Mouse (Mus musculus): Measurements from ENCODE around the gene Myom1.

Gene Myom1

DNA sequence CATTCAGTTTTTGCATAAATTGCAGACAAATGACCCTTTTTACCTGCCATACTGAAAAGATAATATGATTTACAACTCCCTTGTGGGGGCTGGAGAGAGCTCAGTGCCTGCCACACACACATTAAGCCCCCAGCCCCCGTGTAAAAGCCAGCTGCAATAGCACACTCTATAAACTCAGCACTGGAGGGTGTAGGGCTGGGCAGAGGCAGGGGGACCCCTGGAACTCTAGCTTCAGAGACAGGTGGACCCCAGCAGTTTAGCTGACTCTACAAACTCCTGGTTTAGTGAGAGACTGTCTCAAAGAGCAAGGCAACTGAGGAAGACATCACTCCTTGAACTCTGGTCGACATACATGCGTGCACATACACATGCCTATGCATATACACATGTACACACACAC, 55.3 kb downstream of the Myom1 start:
- DNase-seq (ENCODE audit: low read depth, low spot score), result no peak

DNA sequence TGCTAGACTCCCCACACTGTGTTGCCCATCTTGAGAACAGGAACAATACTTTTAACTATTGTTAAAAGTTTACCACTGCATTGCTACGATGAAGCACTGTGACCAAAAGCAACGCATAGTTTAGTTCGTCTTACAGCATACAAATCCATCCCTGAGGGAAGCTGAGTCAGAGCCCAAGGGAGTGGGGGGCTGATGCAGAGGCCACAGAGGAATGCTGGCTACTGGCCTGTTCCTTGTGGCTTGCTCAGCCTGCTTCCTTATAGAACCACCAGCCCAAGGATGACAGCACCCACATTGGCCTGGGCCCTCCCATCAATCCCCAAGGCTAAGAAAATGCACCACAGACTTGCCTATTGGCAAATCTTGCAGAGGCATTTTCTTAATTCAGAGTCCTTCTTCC, 56.8 kb downstream of the Myom1 start:
- no peak for DNase-seq (ENCODE audit: low read depth, low spot score)

DNA sequence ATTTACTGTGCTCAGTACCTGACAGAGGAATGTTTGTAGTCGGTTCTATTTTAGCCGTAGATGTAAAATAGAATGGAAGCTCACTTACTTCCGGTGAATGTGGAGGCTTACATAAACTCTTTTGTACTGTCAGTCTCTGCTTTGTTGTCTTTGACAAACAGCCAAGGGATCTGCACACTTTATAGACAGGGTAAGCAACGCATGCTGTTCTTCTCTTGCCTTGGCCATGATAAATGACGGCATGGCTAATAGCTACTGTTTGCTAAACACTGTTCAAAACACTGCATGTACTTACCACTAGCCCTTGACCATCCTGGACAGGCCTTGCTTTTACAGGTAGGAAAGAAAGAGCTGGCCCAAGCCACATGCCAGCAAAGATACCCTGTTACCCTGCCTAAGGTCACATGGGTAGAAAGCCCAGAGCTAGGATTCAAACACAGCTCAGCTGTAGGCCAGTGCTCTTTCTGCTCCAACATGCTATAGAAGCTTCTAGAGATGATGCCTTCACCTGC, 59.7 kb downstream of the Myom1 start:
- no peak for DNase-seq (ENCODE audit: low read depth, low spot score)

DNA sequence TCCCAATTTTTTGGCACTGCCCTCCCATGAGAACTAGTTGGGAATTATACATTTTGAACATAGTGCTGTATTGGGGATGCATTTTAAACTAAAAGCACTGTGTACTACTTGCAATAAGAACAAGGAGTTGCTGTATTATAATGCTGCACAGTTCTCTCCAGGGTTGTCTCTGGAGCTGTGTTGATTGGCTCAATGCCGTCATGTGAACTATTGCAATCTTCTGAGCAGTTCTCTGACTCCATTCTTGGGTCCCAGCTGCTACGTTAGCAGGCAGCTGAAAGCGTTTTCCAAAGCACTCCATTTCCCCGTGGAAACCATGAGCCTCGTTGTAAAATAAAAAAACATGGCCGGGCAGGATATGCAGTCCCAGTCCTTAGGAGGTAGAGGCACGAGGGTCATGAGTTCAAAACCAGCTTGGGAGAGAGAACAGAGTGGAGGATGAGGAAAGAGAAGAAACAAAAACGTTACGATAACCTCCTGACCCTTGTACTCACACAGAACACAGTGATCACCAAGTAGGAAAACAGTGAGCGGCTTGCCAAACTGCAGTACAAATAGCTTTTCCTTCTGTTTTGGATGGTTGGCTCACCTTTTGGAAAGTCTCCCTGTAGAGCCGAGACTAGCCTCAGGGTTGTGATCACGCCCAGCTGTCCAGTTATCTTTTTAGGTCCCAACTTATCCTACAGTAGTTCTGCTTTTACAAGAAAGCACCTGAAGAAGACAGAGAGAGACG, 60.6 kb downstream of the Myom1 start:
- DNase-seq (ENCODE audit: low read depth, low spot score), result no peak

DNA sequence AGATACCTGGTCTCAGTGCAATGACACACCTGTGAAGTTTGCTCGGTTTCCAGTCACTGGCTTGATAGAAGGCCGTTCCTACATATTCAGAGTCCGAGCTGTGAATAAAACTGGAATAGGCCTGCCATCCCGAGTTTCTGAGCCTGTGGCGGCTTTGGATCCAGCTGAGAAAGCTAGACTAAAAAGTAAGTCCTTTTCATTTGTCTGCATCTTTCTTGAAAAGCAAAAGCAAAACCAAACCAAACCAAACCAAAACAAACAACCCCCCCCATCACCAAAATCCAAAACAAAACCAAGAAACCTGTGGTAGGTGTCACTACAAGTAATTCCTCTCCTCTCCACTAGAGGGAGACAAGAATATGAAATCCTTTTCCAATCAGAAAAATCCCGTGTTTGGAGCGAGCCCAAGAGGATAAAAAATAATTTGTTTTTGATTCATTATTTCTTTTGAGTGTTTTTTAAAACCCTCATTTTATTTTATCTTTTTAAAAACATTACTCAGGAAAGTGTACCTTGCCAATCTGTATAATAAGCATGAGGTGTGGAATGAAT, 62.1 kb downstream of the Myom1 start:
- DNase-seq (ENCODE audit: low read depth, low spot score), result no peak

DNA sequence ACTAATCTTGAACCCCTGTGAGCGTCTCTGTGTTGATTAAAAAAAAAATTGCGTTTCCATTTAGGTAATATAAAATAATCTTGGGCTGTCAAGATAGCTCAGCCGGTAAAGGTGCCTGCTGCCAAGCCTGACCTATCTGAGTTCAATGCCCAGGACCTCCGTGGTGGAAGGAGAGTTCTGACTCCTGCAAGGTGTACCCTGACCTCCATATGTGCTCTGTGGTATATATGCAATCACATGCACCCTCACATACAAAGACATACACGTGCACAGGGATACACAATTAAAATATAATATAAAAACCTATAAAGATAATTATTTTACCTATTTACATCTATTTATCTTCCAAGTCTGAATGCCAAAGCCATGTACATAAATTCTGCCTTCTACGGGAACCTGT, 62.7 kb downstream of the Myom1 start:
- no peak for DNase-seq (ENCODE audit: low read depth, low spot score)

DNA sequence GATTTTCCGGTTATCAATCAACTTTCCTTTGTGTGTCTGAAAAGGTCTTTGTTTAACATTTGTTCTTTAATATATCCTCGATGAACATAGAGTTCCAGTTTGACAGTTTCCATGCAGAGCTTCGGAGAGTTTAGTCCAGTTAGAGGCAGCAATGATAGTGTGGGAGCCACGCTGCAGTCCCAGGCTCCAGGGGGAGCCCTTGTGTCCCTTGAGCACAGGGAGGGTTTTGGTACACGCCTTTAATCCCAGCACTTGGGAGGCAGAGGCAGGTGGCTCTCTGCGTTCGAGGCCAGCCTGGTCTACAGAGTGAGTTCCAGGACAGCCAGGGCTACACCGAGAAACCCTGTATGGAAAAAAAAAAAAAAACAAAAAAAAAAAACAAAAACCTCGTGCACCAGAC, 66.7 kb downstream of the Myom1 start:
- no peak for DNase-seq (ENCODE audit: low read depth, low spot score)

DNA sequence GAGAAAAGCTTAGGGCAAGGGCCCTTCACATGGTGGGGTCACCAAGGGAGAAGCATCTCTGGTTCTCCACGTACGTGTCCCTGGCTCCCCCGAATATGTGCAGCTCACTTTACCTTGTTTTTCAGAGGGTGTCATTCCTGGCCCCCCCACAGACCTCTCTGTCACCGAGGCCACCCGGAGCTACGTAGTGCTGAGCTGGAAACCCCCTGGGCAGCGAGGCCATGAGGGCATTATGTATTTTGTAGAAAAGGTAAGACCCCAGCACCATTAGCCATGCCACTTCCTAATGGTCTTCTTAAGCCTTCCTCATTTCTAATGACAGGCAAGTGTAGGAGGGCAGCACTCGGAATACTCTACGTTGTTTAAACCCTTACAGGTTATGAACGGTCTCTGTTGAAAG, 69.5 kb downstream of the Myom1 start:
- DNase-seq (ENCODE audit: low read depth, low spot score), result no peak

DNA sequence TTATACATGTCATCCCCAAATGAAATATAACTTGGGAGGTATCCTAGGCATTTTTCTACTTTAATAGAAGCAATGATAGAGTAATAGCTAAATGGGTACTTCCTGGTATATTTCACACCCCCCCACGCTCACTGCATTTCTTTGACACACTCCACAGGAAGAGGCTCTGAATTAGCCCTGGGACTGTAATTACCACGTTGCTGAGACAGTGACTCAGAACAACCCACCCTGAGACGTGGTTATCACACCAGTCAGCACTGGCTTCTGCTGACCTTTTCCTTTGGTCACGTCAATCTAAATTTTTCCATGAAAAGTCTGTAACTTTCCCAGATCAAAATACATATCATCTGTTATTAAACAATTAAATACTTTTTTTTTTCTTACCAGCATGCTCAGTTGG, 72.0 kb downstream of the Myom1 start:
- no peak for DNase-seq (ENCODE audit: low read depth, low spot score)

DNA sequence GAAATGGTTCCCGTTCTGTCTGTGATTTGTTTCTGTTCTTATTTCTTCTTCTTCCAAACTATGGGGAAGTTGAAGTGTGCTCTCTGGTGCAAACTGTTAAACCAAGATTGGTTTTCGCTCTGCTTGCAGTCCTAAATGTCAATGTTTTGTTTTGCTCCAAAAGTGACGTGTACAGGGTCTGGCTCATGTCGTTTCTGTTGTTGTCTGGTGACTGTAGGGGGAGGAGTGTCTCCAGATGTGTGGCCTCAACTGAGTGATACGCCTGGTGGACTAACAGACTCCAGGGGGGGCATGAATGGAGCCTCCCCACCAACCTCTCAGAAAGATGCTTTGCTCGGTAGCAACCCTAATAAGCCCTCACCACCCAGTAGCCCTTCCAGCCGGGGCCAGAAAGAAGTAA, 79.6 kb downstream of the Myom1 start:
- no peak for DNase-seq (ENCODE audit: low read depth, low spot score)

DNA sequence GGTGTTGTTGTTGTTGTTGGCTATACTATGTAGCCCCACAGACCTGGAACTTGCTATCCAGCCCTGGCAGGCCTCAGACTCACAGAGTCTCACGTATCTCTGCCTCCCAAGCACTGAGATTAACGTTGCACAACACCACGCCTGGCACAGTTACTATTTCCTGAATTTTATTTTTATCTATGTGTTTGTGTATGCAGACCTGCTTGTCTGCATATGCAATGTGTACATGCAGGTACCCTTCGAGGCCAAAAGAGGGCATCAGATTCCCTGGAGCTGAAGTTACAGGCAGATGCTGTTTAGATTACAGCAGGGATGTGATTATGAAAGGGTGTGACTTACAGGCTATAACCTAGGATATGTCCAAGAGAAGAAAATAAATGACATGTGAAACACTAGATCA, 84.5 kb downstream of the Myom1 start:
- no peak for DNase-seq (ENCODE audit: low read depth, low spot score)

DNA sequence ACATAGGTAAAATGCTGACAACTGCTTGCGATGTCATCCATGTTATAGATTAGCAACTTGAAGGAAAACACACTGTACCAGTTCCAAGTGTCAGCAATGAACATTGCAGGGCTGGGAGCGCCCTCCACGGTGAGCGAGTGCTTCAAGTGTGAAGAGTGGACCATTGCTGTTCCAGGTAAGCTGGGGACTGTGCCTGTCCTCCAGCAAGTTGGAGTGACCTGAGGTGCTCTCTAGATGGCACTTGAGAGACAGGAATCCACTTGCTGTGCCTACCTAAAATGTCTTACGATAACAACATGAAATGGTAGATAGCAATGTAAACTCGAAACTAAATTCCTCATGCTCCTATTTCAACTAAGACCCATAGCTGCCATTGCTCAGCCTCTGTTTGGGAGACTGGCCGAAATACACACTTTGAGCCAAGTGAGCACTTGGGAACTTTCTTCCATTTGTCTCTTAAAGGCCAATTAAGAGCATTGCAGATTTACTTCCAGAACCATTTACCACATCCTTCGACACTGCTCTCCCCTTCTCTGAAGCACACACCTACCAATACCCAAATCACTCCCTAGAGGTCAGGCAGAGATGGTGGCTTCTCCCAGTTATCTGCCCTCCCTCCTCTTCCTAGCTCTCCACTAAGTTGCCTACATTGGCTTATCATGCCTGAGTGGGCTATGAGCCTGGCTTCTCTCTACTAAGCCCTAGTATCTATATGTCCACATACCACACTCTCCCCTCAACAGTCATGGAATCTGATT, 85.1 kb downstream of the Myom1 start:
- no peak for DNase-seq (ENCODE audit: low read depth, low spot score)

DNA sequence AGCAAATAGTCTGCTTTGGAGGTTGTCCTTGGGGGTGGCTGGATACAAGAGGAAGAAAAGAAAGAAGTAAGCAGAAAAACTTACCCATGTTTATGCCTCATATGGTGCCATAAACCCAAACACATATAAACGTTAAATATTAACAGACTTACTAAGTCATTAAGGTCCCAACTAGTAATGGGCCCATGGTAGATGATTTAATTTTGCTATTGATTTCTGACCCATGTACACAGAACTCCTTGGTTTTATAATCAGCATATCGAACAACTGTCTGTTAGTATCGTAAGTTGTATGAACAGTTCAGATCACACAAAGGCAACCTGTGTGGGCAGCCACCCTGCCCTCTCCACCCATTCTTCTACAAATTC, 85.7 kb downstream of the Myom1 start:
- no peak for DNase-seq (ENCODE audit: low read depth, low spot score)

DNA sequence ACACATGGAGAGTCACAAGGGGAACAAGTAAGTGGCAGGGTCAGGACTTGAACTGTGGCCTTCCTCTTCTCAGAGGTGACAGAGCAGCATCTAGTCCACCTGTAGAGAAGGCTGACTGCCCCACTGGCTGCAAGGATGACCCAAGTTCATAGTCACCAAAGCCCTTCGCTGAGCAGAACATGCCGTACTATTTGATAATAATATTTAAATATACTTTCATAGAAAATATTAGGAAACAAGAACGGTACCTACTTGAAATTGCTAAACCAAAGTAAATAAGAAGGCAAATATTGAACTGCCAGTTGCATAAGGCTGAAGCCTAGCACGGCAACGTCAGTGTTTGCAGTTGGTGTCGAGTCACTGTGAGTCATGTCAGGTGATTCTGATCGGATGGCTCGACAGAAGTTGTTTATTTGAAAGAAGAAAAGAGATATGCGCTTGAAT, 86.6 kb downstream of the Myom1 start:
- DNase-seq (ENCODE audit: low read depth, low spot score), result no peak

DNA sequence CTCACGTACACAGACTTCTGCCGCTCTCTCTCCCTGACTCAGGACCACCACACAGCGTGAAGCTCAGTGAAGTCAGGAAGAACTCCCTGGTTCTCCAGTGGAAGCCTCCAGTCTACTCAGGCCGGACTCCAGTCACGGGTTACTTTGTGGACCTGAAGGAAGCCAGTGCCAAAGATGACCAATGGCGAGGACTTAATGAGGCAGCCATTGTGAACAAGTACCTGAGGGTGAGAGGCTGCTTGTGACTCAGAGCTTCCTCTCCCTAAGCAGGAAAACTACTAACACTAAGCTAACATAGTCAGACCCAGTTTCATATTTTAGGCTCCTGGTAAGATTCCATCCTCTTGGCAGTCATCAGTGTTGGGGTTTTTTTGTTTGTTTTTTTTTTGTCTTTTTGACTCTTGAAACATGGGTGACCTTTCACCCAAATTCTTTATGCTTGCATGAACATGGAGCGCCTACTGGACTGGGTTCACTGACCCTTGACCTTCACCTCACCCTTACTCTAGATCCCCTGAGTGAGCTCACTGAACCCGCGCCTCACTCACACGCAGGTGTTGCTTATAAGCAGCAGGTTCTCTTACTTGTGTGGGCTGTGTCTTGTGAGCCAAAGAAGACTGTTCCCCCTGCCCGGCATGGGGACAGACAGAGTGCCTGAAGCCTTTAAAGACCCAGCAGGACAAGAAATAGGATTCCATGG, 87.5 kb downstream of the Myom1 start:
- DNase-seq (ENCODE audit: low read depth, low spot score), result no peak

DNA sequence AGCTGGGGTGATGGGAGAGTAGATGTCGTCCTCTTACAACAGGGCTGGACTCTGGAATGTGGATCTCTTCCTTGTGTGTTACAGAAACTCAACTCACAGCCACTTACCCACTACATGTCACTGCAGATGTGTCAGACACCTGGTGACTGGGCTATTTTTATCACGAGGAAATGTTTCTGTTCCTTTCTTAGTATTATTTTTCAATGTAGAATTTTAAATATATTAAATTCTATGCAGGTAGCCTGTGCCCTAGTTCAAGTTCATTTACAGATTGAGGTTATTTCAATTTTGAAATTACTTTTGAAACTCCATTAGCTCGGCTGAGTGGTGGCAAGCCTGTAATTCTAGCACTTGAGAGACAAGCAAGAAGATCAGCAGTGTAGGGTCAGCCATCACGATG, 88.6 kb downstream of the Myom1 start:
- DNase-seq (ENCODE audit: low read depth, low spot score), result no peak

DNA sequence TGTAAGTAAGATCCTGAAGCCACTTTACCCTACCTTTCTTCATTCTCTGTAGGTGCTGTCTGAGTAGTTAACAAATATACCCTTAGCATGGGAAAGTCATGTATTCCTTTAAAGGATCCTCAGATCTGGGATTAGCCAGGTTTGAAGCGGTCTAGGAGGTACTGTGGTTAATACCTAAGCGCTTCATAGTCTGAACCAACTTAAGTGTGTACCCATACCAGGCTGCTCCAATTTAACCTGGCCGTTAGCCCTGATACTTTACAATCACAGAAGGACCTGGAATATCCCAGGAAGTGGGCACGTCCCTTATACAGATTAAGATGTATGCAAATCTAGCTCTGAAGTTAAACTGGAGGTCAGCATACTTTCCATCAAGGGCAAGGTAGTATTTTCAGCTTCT, 89.9 kb downstream of the Myom1 start:
- no peak for DNase-seq (ENCODE audit: low read depth, low spot score)

DNA sequence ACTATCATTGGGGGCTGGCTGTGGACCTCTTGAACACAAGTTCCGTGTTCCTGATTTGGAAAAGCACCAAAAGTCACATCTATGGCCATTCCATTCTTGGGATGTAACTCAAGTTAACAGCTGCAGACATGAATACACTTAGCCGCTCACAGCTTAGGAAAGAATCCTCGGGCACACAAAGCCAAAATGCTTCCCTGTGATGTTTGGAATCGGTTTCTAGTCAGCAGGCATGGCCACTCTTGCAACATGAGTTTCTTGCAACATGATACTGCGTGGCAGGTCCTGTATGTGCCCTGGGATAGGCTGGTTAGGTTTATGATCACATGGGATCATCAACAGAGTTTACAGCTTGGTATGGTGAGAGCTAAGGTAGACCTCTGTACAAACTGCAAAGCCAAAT, 91.4 kb downstream of the Myom1 start:
- DNase-seq (ENCODE audit: low read depth, low spot score), result no peak

DNA sequence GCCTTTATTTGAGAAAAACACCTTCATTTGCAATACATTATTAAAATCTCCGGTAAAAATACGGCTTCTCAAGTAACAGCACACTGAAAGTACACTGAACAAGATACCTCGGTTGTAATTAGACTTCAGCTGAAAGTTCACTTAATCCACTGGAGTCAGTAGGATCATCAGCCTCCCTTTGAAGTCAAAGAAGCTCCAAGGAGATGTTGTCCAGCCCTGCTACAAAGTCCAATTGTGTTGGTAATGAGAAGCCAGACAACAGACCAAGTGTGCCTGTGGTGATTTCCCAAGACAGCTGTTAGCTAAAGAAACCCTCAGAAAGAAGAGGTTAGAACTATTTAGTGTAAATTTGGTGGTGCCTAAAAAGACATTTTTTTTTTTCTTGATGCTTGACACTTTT, 92.0 kb downstream of the Myom1 start:
- DNase-seq (ENCODE audit: low read depth, low spot score), result no peak

DNA sequence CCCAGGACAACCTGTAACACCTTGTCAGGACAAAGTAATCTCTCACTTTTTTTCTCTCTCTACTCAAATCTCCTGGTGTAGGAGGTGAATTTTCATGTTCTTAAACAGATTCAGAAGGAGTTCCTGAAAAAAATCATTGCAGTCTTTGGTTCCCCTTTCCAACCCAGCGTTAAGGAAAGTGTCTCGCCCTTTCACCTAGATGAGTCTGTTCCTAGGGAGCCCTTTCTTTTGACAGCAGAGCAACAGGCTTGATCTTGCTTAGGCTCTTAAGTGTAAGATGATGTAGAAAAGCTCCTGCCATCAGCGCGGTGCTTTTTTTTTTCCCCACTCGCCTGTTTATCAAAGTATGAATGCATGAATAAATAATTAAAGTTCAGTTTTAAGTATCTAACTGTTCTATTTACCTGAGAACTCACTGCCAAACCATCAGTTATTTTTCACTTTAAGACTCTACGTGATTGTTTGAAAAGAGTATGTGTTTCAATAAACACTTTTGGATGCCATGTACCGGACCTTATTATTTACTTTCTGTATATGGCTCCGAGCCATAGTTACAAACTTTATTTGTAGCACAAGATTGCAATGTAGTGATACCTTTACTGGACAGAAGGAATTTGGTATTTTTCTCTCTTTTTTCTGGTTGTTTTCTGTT, 94.2 kb downstream of the Myom1 start:
- DNase-seq (ENCODE audit: low read depth, low spot score), result no peak

DNA sequence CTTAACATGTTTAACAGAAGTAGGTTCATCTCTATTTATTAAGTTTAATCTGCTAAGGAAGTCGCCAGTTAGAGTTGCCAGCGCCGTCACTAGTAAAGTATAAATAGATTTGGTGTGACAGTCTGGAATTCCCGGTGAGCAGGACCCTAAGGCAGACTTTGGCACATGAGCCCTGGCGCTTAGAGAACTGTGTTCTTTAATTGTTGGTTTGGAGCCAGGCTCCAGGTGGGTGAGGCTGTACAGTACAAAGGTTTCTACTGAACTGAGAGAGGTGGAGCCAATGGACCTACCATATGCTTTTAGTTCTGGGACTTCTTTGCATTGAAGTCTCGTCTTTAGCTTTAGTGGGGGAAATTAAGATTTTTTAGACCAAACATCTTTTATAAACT, 94.8 kb downstream of the Myom1 start:
- no peak for DNase-seq (ENCODE audit: low read depth, low spot score)

DNA sequence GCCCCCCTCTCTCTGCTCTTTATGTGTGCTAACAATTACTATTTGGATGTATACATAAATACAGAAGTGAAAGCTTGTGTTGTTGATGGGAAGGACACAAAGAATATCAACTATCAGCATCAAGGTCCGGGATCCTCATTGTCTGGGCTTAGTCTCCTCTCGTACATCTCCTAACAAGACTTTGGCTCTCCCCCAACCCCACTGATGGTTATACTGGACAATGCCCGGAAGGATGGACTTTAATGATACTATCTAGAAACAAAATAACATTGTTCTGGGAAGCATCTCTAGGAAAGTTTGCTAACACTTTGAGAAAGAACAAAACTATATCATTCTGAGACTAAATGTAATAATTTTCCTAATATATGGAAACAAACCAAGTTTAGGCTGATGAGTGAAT, 96.2 kb downstream of the Myom1 start:
- DNase-seq (ENCODE audit: low read depth, low spot score), result no peak
